ENCODE assay signal across 11 mouse cellular contexts in the genomic region with DNA sequence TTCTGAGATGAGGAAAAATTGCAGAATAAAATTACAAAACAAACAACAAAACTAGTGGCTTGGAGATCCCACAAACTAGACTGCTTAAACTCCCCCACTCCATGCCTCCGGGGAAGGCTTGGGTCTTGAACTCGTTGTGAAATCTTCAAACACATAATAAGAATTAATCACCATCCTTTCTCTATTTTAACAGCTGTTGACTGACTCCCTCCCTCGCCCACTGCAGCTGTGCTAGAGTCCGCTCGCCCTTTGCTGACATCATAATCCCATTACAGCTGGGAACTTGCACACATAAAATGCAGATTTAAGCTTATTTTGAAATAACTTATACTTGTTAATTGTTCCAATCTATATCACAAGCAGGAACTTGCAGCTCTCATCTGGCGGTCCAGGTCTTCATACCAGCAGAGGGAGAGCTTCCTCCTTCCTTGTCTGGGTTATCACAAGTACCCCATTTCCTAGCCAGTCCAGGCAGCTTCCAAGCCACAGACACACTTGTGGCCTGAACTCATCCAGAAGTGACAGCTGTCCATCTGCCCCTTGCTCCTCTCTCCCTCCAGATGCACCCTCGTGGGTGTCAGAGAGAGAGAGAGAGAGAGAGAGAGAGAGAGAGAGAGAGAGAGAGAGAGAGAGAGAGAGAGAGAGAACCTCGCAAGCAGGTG.
DNase-seq lines count a peak whose midpoint lies in the region; ATAC-seq and TF ChIP-seq lines count a peak whose summit lies in the region.
"Had no signal": no experiment of that assay in that cellular context is flagged by ENCODE, and none has a peak within 500 bp of the region (broad histone marks: within the 10 kb centered on the region; RNA-seq: fewer than 3 reads in every experiment).

No protein-coding gene starts in this region.

- DNase-seq in embryo, embryonic 10 days (ENCODE audit: low spot score): peak; percentile 30
- DNase-seq in embryo, embryonic 9.5 days (ENCODE audit: extremely low spot score): no peak
- no peak for DNase-seq in kidney, adult 2 months
- DNase-seq in retina, embryonic 14.5 days (ENCODE audit: low spot score): peak; percentile 31
- DNase-seq in retina, postnatal 1 day: no peak
- DNase-seq in adrenal gland, postnatal 36 days: no peak
- DNase-seq: cerebellum, postnatal 25 days had no signal

- peak overlapping the region; percentile 58; the same call in 1 of the 2 replicates for H3K27ac ChIP-seq in kidney, embryonic 15.5 days
- no peak overlapping the region for H3K27ac ChIP-seq in kidney, adult 2 months (ENCODE audit: insufficient read depth, low read depth, low read length)
- H3K27ac ChIP-seq: forebrain, embryonic 12.5 days; heart, adult 2 months had no signal

- 35% methylated on average over 7 of the region's 8 CpGs for WGBS in kidney, embryonic 15.5 days
- WGBS in kidney, adult 2 months: 66% methylated on average over 7 of the region's 8 CpGs

- no peaks in the 10 kb centered on the region for H3K27me3 ChIP-seq in kidney, embryonic 15.5 days
- H3K27me3 ChIP-seq in kidney, adult 2 months (replicated peaks; ENCODE audit: control insufficient read depth, insufficient read depth, low read length): no peaks in the 10 kb centered on the region

- no peak for TF ChIP-seq CTCF in kidney, adult 2 months (conservative IDR thresholded peaks at IDR 0.05; ENCODE audit: insufficient read depth, insufficient read length, low read depth, low read length)

- H3K36me3 ChIP-seq in kidney, embryonic 15.5 days: no peaks in the 10 kb centered on the region
- H3K36me3 ChIP-seq in kidney, adult 2 months (ENCODE audit: control insufficient read depth, insufficient read depth, low read length): no peaks in the 10 kb centered on the region
- H3K36me3 ChIP-seq: forebrain, embryonic 12.5 days had no signal

- H3K4me1 ChIP-seq in kidney, embryonic 15.5 days: peaks cover 53% of the 10 kb centered on the region
- peaks cover 17% of the 10 kb centered on the region for H3K4me1 ChIP-seq in kidney, adult 2 months (ENCODE audit: control insufficient read depth, insufficient read depth, low read length)

- no peak overlapping the region for H3K4me3 ChIP-seq in kidney, embryonic 15.5 days (replicated peaks)
- H3K4me3 ChIP-seq in kidney, adult 2 months (ENCODE audit: insufficient read depth, low read depth, low read length): no peak overlapping the region
- H3K4me3 ChIP-seq: forebrain, embryonic 12.5 days; heart, adult 2 months had no signal

- no peaks in the 10 kb centered on the region for H3K9me3 ChIP-seq in kidney, embryonic 15.5 days (replicated peaks)
- H3K9me3 ChIP-seq: forebrain, embryonic 12.5 days had no signal

- no peak overlapping the region for H3K4me2 ChIP-seq in kidney, embryonic 15.5 days
- H3K4me2 ChIP-seq: forebrain, embryonic 12.5 days had no signal

- no peak overlapping the region for H3K9ac ChIP-seq in kidney, embryonic 15.5 days
- H3K9ac ChIP-seq: forebrain, embryonic 12.5 days had no signal

- TF ChIP-seq POLR2A in kidney, adult 2 months (IDR thresholded peaks at IDR 0.05; ENCODE audit: low read depth, low read length): no peak

- 0 out of 2 replicates have a peak, but pooled peaks have one; percentile 23 for ATAC-seq in kidney, embryonic 15.5 days (replicated peaks; ENCODE audit: low FRiP score)
- ATAC-seq in erythroblast, adult 5-6 weeks (replicated peaks; ENCODE audit: low FRiP score, poor library complexity, severe bottlenecking): no peak

Comparison
In these comparisons a context has a peak if more than half of its experiments do, and no peak if none do; other contexts are left out.
1. DNase-seq: peak in embryo, embryonic 10 days (single experiment) and retina, embryonic 14.5 days (single experiment); none in embryo, embryonic 9.5 days (single experiment), kidney, adult 2 months (single experiment), retina, postnatal 1 day (single experiment) and adrenal gland, postnatal 36 days (0 of 2).